Mouse (Mus musculus): Measurements from ENCODE around the gene E2f4.

The E2f4 gene

DNA sequence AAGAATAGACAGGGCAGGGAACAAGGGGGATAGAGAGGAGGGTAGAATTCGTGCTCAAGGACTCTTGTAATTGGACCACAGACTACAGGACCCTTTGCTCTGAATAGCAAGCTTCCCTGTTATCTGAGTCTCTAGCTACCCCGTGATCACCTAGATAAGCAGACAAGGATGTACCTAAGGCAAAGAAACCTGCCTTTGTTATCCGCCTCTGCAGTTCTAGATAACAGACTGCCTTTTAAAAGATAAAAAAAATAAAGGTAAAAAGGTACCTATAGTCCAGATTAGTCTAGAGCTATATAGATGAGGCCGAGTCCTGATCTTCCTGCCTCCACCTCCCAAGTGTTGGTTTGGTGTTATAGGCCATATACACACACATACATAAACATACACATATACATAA lies 45.3 kb downstream of the E2f4 start:
- no peak for TF ChIP-seq GATA4 (IDR thresholded peaks at IDR 0.05; ENCODE audit: insufficient replicate concordance, low read length)

DNA sequence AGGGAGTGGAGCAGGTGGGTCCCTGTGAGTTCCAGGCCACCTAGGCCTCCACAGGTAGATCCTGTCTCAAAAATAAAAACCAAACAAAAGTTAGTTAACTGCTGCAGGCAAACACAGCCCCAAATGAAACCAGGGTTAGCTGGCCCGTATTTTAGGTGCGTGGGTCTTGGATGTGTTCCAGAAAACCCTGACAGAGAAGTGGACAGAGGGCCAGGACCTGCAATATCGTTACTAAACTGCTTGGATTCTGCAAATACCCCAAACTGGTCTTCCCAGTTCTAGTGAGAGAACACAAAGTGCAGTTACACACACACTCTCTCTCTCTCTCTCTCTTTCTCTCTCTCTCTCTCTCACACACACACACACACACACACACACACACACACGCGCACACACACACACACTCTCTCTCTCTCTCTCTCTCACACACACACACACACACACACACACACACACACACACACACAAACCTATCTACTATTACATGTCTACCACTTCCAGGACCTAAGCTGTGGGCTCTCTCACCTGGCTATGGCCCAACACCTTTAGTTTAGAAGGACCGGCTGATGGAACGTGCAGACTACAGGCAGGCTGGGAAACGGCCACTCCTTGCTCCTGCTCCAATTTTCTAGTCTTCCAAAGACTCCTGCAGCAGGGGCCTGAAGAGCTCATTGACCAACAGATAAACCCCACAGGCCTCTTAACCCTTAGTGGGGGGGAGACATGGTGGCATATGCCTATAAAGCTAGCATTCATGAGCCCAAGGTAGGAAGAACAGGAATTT lies 46.5 kb downstream of the E2f4 start:
- no peak for TF ChIP-seq GATA4 (IDR thresholded peaks at IDR 0.05; ENCODE audit: insufficient replicate concordance, low read length)

DNA sequence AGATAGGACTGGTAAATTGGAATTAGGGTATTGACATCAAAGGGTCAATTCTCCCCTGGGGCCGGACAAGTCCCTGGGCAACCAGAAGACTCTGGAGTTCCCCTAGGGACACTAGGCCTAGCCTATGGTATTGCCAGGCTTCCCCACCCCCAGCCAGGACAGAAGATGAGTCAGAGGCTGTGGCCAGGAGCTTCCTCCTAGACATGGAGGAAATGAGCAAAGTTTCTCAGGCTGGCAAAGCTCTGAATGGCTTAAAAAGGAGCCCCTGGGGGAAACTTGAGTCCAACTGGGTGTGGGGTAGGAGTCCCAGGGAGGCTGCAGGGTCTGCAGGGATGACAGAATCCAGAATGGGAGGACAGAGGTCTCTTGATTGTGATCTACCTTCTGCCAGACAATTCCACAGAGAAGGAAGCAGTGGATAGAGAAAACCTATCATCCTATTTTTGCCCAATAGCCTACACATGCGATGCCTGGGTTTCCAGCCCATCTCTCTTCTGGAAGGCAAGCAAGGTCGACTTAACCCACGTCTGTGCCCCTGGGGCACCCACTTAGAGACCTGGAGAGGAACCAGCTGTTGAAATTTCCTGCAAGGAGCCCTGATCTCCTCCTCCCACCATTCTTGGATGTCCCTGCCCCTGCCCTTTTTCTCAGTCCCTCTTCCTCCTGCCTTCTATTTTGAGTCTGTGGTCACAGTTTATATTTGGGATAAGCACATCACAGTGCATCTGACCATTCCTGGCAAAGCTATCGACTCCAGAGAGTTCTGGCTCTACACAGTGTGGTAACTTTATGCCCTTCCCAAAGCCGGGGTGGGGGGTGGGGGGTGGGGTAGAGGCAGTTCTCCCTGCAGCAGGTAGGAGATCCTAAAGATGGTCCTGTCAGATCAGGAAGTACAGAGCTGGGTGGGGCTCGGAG lies 47.9 kb downstream of the E2f4 start:
- TF ChIP-seq GATA4 (IDR thresholded peaks at IDR 0.05; ENCODE audit: insufficient replicate concordance, low read length), result no peak

DNA sequence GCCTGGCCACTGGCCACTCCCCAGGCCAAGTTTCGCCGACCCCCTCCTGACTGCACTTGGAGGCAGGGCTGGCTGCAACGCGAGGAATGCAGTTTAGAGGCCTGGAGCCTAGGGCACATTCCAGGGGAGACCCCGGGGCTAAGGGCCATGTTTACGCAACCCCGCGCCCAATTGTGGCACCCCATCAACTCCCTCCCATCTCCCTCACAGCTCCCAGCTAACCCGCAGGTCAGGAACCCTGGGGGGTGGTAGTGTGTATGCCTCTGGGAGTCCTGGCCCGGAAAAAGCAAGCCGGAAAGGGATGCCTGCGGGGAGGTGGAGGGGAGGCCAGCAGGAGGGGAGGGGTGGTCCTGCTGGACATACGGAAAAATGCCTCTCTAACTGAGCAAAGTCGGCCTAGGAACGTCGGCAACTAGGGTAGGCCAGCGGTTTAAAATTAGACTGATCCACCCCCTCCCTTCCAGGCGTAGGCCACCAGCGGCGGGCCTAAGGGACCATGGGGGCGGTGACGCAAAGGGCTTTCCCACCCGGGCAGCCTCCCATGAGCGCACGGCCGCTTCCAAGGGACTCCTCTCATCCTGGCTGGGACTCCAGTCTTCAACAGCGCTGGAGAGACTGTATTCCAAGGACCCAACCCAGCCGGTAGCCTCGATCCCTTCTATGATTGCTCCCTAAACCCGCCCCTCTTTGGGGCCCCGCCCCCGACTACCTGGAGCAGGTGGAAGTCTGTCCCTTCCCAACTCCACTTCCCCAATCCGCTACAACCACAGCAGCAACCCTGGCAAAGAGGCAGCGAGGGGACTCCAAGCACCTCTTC lies 49.4 kb downstream of the E2f4 start:
- no peak for TF ChIP-seq GATA4 (IDR thresholded peaks at IDR 0.05; ENCODE audit: insufficient replicate concordance, low read length)

DNA sequence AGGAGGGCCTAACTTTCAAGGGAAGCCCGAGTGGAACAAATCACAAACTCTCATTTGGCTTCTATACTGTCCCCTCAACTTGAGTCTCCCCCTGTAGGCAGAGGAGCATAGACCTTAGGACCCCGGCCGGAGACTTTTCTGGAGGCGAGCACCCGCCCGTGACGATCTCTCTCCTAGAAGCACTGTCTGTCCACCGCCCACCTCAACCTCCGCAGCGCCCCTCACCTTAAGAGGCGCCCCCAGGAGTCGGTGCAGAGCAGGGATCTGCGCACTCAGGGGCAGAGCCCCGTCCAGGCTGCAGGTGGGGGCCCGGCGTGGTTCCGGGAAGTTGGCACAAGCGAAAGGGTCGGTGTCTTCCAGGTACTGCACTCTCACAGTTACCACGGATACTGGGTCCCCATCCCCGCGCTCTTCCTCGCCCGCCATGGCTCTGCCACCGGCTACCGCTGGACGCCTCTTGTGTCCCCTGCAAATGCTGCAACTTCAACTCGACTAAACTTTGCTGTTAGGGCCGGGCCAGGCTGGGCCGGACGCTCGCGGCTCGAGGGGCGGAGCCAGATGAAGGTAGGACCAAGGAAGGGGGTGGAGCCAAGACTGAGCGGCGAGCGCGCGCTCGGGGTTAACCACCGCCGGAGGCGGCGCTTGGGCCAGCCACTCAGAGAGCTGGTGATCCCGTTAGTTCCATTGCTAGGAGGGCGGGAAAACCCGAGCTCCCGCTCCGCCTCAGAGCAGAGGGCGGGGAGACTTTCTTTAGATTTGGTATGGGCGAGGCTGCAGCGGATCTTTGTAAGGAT lies 50.2 kb downstream of the E2f4 start, which contains the start of gene Fhod1:
Gene Fhod1 (minus strand): TSS at position 526 of the 794 bp plus-strand sequence.
- TF ChIP-seq GATA4 (IDR thresholded peaks at IDR 0.05; ENCODE audit: insufficient replicate concordance, low read length), result no peak; the same call in 1 of the 2 replicates

DNA sequence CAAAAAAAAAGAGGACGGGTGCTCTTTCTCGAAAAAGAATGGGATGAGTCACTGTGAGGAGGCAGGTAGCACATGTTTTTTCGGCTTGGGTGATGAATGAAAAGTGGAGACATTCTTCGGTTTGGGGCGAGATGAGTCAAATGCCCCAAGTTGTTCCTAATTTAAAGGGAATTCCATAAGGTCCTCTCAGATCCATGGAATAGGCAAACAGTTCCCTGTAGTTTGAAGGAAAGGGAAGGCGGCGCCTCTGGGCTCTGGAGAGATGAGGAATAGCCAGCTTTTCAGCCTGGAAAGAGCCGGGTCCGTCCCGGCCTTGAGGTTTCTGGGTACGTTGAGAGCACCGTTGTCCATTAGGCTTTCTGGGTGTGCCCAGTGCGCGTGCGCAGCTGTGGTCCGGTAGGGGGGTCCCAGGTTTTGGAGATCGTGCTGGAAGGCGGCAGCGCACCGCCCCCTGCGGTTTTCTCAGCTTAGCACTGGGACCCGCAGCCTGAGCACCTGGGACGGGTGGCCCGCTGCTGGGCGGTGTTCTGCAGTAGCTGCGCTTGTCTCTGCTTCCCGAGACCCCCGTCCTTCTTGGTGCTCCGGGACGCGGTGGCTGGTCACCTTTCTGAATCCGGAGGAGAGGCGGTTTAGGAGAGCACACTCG lies 51.1 kb downstream of the E2f4 start, which contains the start of gene Slc9a5:
Gene Slc9a5 (plus strand): TSS at position 394 of the 646 bp plus-strand sequence.
- TF ChIP-seq GATA4 (IDR thresholded peaks at IDR 0.05; ENCODE audit: insufficient replicate concordance, low read length), result no peak

DNA sequence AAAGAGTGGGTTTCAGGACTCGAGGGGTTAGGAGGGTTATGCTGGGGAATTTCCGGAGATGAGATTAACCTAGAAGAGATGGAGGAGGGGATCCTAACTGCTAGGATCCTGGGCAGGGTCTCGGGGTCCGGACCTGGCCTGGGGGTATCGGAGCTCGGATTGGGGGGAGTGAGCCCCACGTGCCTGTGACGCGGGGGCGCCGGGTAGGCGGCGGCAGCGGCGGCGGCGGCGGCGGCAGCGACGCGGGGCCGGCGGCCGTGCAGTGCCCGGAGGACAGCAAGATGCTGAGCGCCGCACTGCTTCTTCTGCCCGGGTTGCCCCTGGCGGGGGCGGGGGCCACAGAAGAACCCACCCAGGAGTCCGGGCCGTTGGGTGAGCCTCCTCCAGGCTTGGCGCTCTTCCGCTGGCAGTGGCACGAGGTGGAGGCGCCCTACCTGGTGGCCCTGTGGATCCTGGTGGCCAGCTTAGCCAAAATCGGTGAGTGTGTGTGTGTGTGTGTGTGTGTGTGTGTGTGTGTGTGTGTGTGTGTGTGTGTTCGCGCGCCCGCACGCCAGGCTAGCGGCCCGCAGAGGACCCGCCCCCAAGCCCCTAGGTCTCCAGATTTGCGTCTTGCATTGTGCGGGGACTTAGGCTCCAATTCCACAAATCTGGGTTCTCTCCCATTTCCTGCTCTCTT lies 51.8 kb downstream of the E2f4 start:
- no peak for TF ChIP-seq GATA4 (IDR thresholded peaks at IDR 0.05; ENCODE audit: insufficient replicate concordance, low read length)

DNA sequence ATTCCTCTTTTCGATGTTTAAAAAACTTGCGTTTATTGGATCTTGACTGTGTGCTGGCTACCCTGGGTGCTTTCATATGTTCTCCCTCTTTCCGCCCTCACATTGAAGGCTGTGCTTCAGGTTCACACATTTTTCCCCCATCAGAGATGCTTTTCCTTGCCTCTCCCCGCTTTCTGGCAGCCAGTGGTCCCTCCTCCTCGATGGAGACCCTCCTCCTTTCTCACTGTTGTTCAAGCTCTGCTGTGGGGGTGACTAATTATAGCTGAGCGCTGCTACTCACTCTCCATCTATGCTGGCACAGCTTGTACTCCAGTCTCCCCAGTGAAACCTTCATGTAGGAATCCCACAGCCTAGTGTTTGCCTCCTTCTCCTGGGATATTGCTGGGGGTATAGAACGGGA lies 52.7 kb downstream of the E2f4 start:
- no peak for TF ChIP-seq GATA4 (IDR thresholded peaks at IDR 0.05; ENCODE audit: insufficient replicate concordance, low read length)

DNA sequence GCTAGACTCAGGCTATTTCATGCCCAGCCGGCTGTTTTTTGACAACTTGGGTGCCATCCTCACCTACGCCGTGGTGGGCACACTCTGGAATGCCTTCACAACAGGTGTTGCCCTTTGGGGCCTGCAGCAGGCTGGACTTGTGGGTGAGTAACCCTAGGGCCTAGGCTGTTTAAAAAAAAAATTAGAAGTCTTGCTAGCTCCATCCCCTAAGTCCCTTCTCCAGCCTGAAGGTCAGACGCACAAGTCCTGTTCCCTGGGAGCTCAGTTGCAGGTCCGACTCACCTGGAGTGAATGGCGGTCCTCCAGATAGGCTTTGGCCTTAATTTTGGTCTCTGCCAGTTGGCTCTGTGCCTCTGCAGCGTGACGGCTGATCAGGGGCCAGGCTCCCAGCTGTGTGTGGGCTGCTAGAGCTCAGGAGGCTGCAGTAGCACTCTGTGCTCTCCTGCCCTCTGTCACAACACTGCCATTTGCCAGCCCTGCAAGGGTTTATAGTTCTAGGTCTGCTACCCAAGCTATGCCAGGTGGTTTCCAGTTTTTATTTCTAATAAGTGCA lies 56.2 kb downstream of the E2f4 start:
- no peak for TF ChIP-seq GATA4 (IDR thresholded peaks at IDR 0.05; ENCODE audit: insufficient replicate concordance, low read length)

DNA sequence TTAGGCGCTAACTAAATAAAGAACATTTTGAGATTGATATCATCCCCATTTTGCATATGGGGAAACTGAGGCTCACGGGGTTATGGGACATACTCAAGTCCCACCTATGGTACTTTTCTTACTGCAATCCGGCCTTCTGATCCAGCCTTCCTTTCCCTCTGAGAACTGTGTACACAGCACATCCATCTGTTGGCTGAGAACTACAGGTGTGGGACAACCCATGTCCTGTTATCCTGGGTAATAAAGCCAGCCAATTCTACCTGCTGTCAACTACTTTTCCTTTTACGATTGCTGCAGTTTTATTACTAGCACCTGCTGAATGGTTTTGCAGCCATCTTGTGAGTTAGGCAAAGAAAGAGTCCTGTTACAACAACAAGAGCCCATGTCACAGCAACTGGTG lies 57.1 kb downstream of the E2f4 start:
- no peak for TF ChIP-seq GATA4 (IDR thresholded peaks at IDR 0.05; ENCODE audit: insufficient replicate concordance, low read length)
